Mouse (Mus musculus): ENCODE data around the gene Hdac10.

DNA sequence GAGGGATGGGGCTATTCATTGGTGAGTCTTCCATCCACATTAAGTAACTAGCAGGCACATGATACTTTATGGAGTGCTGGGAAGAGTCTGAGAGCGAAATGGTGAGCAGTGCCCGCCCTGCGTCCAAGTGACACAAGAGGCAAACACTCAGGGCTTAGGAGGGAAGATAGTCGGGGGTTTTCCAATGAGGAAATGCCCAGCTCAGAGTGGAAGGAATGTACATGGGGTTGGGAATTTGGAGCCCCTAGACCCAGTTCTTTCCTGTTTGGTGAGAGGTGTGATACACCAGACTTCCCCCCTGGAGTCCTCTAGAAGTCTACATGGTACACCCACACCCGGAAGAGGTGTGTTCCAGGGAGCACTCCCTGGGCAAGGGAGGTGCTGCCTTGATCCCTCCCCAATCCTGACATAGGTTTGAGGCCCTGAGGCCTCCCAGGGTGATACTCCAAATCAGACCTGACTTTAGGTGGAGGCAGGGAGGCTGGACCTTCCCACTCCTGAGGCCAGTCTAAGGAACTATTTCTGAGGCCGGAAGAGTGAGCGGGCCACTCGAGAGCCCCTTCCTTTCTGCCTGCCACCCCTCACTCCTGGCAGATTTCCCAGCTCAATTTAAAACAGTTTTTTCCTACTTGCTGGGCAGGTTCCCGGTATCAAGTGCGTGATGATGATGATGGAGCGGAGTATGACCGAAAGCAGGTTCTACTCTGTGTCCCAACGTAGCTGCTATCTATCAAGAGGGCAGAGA lies 47.1 kb upstream of the Hdac10 start:
- TF ChIP-seq CTCF (IDR thresholded peaks at IDR 0.05; ENCODE audit: low read depth, low read length) (no peak), POLR2A (IDR thresholded peaks at IDR 0.05; ENCODE audit: insufficient read depth, low read length) (no peak), EP300 (IDR thresholded peaks at IDR 0.05; ENCODE audit: insufficient read depth, low read depth, low read length) (no peak)
